Mouse (Mus musculus): ENCODE data around the gene Cul3.

Gene Cul3

GRCm38 (mm10) chr1:80315533-80316045, 24.7 kb downstream of the Cul3 start:
- no peak for DNase-seq (ENCODE audit: low spot score in 2 of 2)

GRCm38 (mm10) chr1:80293307-80293706, 47.0 kb downstream of the Cul3 start:
- DNase-seq (ENCODE audit: low spot score in 2 of 2), result no peak

- no peak for DNase-seq (ENCODE audit: low spot score in 2 of 2)
These were observed 61.5 kb downstream of the Cul3 start for GRCm38 (mm10) chr1:80278731-80279130.

GRCm38 (mm10) chr1:80260443-80260842, 79.8 kb downstream of the Cul3 start:
- no peak for DNase-seq (ENCODE audit: low spot score in 2 of 2)

GRCm38 (mm10) chr1:80258632-80259031, 81.6 kb downstream of the Cul3 start:
- no peak for DNase-seq (ENCODE audit: low spot score in 2 of 2)

GRCm38 (mm10) chr1:80253309-80253708, 87.0 kb downstream of the Cul3 start:
- no peak for DNase-seq (ENCODE audit: low spot score in 2 of 2)

- no peak for DNase-seq (ENCODE audit: low spot score in 2 of 2)
These were observed 90.0 kb downstream of the Cul3 start for GRCm38 (mm10) chr1:80250247-80250646.

- DNase-seq (ENCODE audit: low spot score in 2 of 2), result no peak
These were observed 93.1 kb downstream of the Cul3 start for GRCm38 (mm10) chr1:80247131-80247530.

GRCm38 (mm10) chr1:80244123-80244522, 96.2 kb downstream of the Cul3 start:
- DNase-seq (ENCODE audit: low spot score in 2 of 2), result no peak

GRCm38 (mm10) chr1:80241579-80241978, 98.7 kb downstream of the Cul3 start:
- DNase-seq (ENCODE audit: low spot score in 2 of 2), result no peak

- DNase-seq (ENCODE audit: low spot score in 2 of 2), result no peak
These were observed 100.1 kb downstream of the Cul3 start for GRCm38 (mm10) chr1:80240017-80240660.

- no peak for DNase-seq (ENCODE audit: low spot score in 2 of 2)
These were observed 100.8 kb downstream of the Cul3 start for GRCm38 (mm10) chr1:80239481-80239880.

GRCm38 (mm10) chr1:80236951-80237702, 103.2 kb downstream of the Cul3 start:
- DNase-seq (ENCODE audit: low spot score in 2 of 2), result no peak

GRCm38 (mm10) chr1:80236126-80236525, 104.2 kb downstream of the Cul3 start:
- no peak for DNase-seq (ENCODE audit: low spot score in 2 of 2)

- no peak for DNase-seq (ENCODE audit: low spot score in 2 of 2)
These were observed 109.7 kb downstream of the Cul3 start for GRCm38 (mm10) chr1:80230612-80231011.

GRCm38 (mm10) chr1:80224839-80225412, 115.4 kb downstream of the Cul3 start:
- no peak for DNase-seq (ENCODE audit: low spot score in 2 of 2)

GRCm38 (mm10) chr1:80221151-80221550, 119.1 kb downstream of the Cul3 start:
- no peak for DNase-seq (ENCODE audit: low spot score in 2 of 2)

- DNase-seq (ENCODE audit: low spot score in 2 of 2), result peak in 1 of 2 experiments; percentile 35
These were observed 122.0 kb downstream of the Cul3 start, which contains the start of gene Fam124b for GRCm38 (mm10) chr1:80218268-80218667. TSS of gene Fam124b (minus strand) at chr1:80218473.

All from right cerebral cortex, postnatal 10 days (tissue).